Mouse (Mus musculus): ENCODE measurements at regions not wholly inside any gene's neighbourhood (a gene's known extent, or its start where the extent isn't known, plus 50 kb on each side); places are given as distances from the start of the nearest gene placed in this dataset.
"Not testable (repeated sequence)": the region's sequence is repeated elsewhere in the genome, so short reads cannot be mapped to it uniquely, and the experiment has no call there.

GRCm38 (mm10) chr7:73688451-73688850, 51.7 kb upstream of the Fam174b start:
- no peak for DNase-seq (ENCODE audit: extremely low read depth, low read depth, low spot score)

GRCm38 (mm10) chr7:73686245-73686644, 53.9 kb upstream of the Fam174b start:
- DNase-seq (ENCODE audit: extremely low read depth, low read depth, low spot score), result not testable (repeated sequence)

GRCm38 (mm10) chr7:73682756-73683155, 57.3 kb upstream of the Fam174b start:
- DNase-seq (ENCODE audit: extremely low read depth, low read depth, low spot score), result no peak

- no peak for DNase-seq (ENCODE audit: extremely low read depth, low read depth, low spot score)
These were observed 69.5 kb upstream of the Fam174b start for GRCm38 (mm10) chr7:73670598-73670997.

GRCm38 (mm10) chr7:73668791-73669190, 71.3 kb upstream of the Fam174b start:
- DNase-seq (ENCODE audit: extremely low read depth, low read depth, low spot score), result no peak

- peak; percentile 10 for DNase-seq (ENCODE audit: extremely low read depth, low read depth, low spot score)
These were observed 73.0 kb upstream of the Fam174b start for GRCm38 (mm10) chr7:73666921-73667675.

GRCm38 (mm10) chr7:73664962-73665361, 75.1 kb upstream of the Fam174b start:
- no peak for DNase-seq (ENCODE audit: extremely low read depth, low read depth, low spot score)

- DNase-seq (ENCODE audit: extremely low read depth, low read depth, low spot score), result no peak
These were observed 77.6 kb upstream of the Fam174b start for GRCm38 (mm10) chr7:73662536-73662935.

- DNase-seq (ENCODE audit: extremely low read depth, low read depth, low spot score), result no peak
These were observed 78.2 kb upstream of the Fam174b start for GRCm38 (mm10) chr7:73661901-73662300.

- DNase-seq (ENCODE audit: extremely low read depth, low read depth, low spot score), result no peak
These were observed 80.6 kb upstream of the Fam174b start for GRCm38 (mm10) chr7:73659551-73659950.

GRCm38 (mm10) chr7:73657283-73657682, 82.8 kb upstream of the Fam174b start:
- no peak for DNase-seq (ENCODE audit: extremely low read depth, low read depth, low spot score)

- DNase-seq (ENCODE audit: extremely low read depth, low read depth, low spot score), result not testable (repeated sequence)
These were observed 83.7 kb upstream of the Fam174b start for GRCm38 (mm10) chr7:73656424-73656795.

- no peak for DNase-seq (ENCODE audit: extremely low read depth, low read depth, low spot score)
These were observed 84.2 kb upstream of the Fam174b start for GRCm38 (mm10) chr7:73655787-73656423.

- no peak for DNase-seq (ENCODE audit: extremely low read depth, low read depth, low spot score)
These were observed 85.8 kb upstream of the Fam174b start for GRCm38 (mm10) chr7:73654193-73654871.

GRCm38 (mm10) chr7:73650909-73651308, 89.2 kb upstream of the Fam174b start:
- no peak for DNase-seq (ENCODE audit: extremely low read depth, low read depth, low spot score)

GRCm38 (mm10) chr7:73648010-73648409, 92.1 kb upstream of the Fam174b start:
- no peak for DNase-seq (ENCODE audit: extremely low read depth, low read depth, low spot score)

GRCm38 (mm10) chr7:73647140-73647539, 93.0 kb upstream of the Fam174b start:
- no peak for DNase-seq (ENCODE audit: extremely low read depth, low read depth, low spot score)

- no peak for DNase-seq (ENCODE audit: extremely low read depth, low read depth, low spot score)
These were observed 93.4 kb upstream of the Fam174b start for GRCm38 (mm10) chr7:73646711-73647110.

GRCm38 (mm10) chr7:73644362-73644904, 95.7 kb upstream of the Fam174b start:
- no peak for DNase-seq (ENCODE audit: extremely low read depth, low read depth, low spot score)

- no peak for DNase-seq (ENCODE audit: extremely low read depth, low read depth, low spot score)
These were observed 96.1 kb upstream of the Fam174b start for GRCm38 (mm10) chr7:73643993-73644335.

GRCm38 (mm10) chr7:73643306-73643992, 96.7 kb upstream of the Fam174b start:
- no peak for DNase-seq (ENCODE audit: extremely low read depth, low read depth, low spot score)

Measured in fat pad, adult 2 months (tissue).